Mouse (Mus musculus): Measurements from ENCODE around the gene Tm4sf5. TPM values are rescaled to one million over a fixed set of nuclear protein-coding genes. Genes with fewer than 3 reads are reported as not detected.
"Not testable (repeated sequence)": the region's sequence is repeated elsewhere in the genome, so short reads cannot be mapped to it uniquely, and the experiment has no call there.

Tm4sf5 gene
- polyA plus RNA-seq, 1 experiment from 2014 or later, result 65.0 TPM

GRCm38 (mm10) chr11:70511825-70512224 lies 6.8 kb downstream of the Tm4sf5 start:
- Histone ChIP-seq H3K4me2 (no peak overlapping the region), H3K27ac (no peak overlapping the region), H3K27me3 (replicated peaks) (no peaks in the 10 kb centered on the region), H3K4me3 (replicated peaks) (no peak overlapping the region), H3K36me3 (no peaks in the 10 kb centered on the region), H3K9ac (no peak overlapping the region), H3K4me1 (0 out of 2 replicates have a peak, but pooled peaks cover 3% of the 10 kb centered on the region), H3K9me3 (no peaks in the 10 kb centered on the region)
- ATAC-seq (ENCODE audit: insufficient read depth, low FRiP score, low read depth), result no peak
- WGBS, result 84% methylated on average over 7 of the region's 7 CpGs

GRCm38 (mm10) chr11:70512709-70513342 lies 7.8 kb downstream of the Tm4sf5 start:
- Histone ChIP-seq H3K36me3 (no peaks in the 10 kb centered on the region), H3K27ac (no peak overlapping the region), H3K27me3 (replicated peaks) (no peaks in the 10 kb centered on the region), H3K9me3 (no peaks in the 10 kb centered on the region), H3K4me1 (0 out of 2 replicates have a peak, but pooled peaks cover 3% of the 10 kb centered on the region), H3K9ac (no peak overlapping the region), H3K4me3 (replicated peaks) (no peak overlapping the region), H3K4me2 (no peak overlapping the region)
- 73% methylated on average over 7 of the region's 7 CpGs for WGBS
- ATAC-seq (ENCODE audit: insufficient read depth, low FRiP score, low read depth), result no peak

- Histone ChIP-seq H3K4me1 (0 out of 2 replicates have a peak, but pooled peaks cover 3% of the 10 kb centered on the region), H3K4me2 (no peak overlapping the region), H3K9me3 (no peaks in the 10 kb centered on the region), H3K36me3 (no peaks in the 10 kb centered on the region), H3K9ac (no peak overlapping the region), H3K27me3 (replicated peaks) (no peaks in the 10 kb centered on the region), H3K27ac (no peak overlapping the region), H3K4me3 (replicated peaks) (no peak overlapping the region)
- 60% methylated on average over 11 of the region's 11 CpGs for WGBS
- no peak for ATAC-seq (ENCODE audit: insufficient read depth, low FRiP score, low read depth)
These were observed 8.5 kb downstream of the Tm4sf5 start for GRCm38 (mm10) chr11:70513520-70513919.

- H3K36me3 ChIP-seq, result no peaks in the 10 kb centered on the region
- no peaks in the 10 kb centered on the region for H3K9me3 ChIP-seq
- H3K9ac ChIP-seq, result no peak within 1 kb of the TSS
- H3K4me2 ChIP-seq, result no peak within 1 kb of the TSS
- no peak within 1 kb of the TSS for H3K27ac ChIP-seq
- H3K4me1 ChIP-seq, result 0 out of 2 replicates have a peak, but pooled peaks cover 3% of the 10 kb centered on the region
- H3K4me3 ChIP-seq (replicated peaks), result no peak within 1 kb of the TSS
- ATAC-seq (ENCODE audit: insufficient read depth, low FRiP score, low read depth), result no peak
- WGBS, result 82% methylated on average over 7 of the region's 7 CpGs
- H3K27me3 ChIP-seq (replicated peaks), result no peaks in the 10 kb centered on the region
These were observed 9.2 kb downstream of the Tm4sf5 start, which contains the start of gene Vmo1 for GRCm38 (mm10) chr11:70514288-70514687. Gene Vmo1, minus strand, starts transcription at chr11:70514616.

- Histone ChIP-seq H3K4me3 (replicated peaks) (no peak overlapping the region), H3K9me3 (no peaks in the 10 kb centered on the region), H3K9ac (no peak overlapping the region), H3K27ac (no peak overlapping the region), H3K27me3 (replicated peaks) (no peaks in the 10 kb centered on the region), H3K4me1 (peaks cover 9% of the 10 kb centered on the region; the same call in 1 of the 2 replicates), H3K36me3 (no peaks in the 10 kb centered on the region), H3K4me2 (no peak overlapping the region)
- WGBS, result 19% methylated on average over 2 of the region's 2 CpGs
- no peak for ATAC-seq (ENCODE audit: insufficient read depth, low FRiP score, low read depth)
These were observed 11.3 kb downstream of the Tm4sf5 start for GRCm38 (mm10) chr11:70516352-70516751.

- Histone ChIP-seq H3K4me2 (no peak overlapping the region), H3K36me3 (no peaks in the 10 kb centered on the region), H3K27me3 (replicated peaks) (no peaks in the 10 kb centered on the region), H3K4me3 (replicated peaks) (no peak overlapping the region), H3K9ac (no peak overlapping the region), H3K9me3 (no peaks in the 10 kb centered on the region), H3K27ac (no peak overlapping the region), H3K4me1 (peaks cover 9% of the 10 kb centered on the region; the same call in 1 of the 2 replicates)
- ATAC-seq (ENCODE audit: insufficient read depth, low FRiP score, low read depth), result no peak
- WGBS, result 33% methylated on average over 1 of the region's 1 CpGs
These were observed 13.4 kb downstream of the Tm4sf5 start for GRCm38 (mm10) chr11:70518436-70518835.

- WGBS, result 74% methylated on average over 10 of the region's 10 CpGs
- peak within 1 kb of the TSS; percentile 57 for H3K4me2 ChIP-seq
- peak within 1 kb of the TSS; percentile 42 for H3K4me3 ChIP-seq (replicated peaks)
- no peaks in the 10 kb centered on the region for H3K9me3 ChIP-seq
- H3K27ac ChIP-seq, result peak within 1 kb of the TSS; percentile 78
- no peak for ATAC-seq (ENCODE audit: insufficient read depth, low FRiP score, low read depth)
- peaks cover 9% of the 10 kb centered on the region; the same call in 1 of the 2 replicates for H3K4me1 ChIP-seq
- H3K9ac ChIP-seq, result peak within 1 kb of the TSS; percentile 46
- no peaks in the 10 kb centered on the region for H3K36me3 ChIP-seq
- no peaks in the 10 kb centered on the region for H3K27me3 ChIP-seq (replicated peaks)
These were observed 13.9 kb downstream of the Tm4sf5 start, which contains the start of gene Gltpd2 for GRCm38 (mm10) chr11:70518923-70519322. Gene Gltpd2, plus strand, starts transcription at chr11:70519196.

- 15% methylated on average over 41 of the region's 41 CpGs for WGBS
- Histone ChIP-seq H3K9ac (peak overlapping the region; percentile 46), H3K4me3 (replicated peaks) (peak overlapping the region; percentile 42), H3K27me3 (replicated peaks) (no peaks in the 10 kb centered on the region), H3K4me1 (peaks cover 9% of the 10 kb centered on the region; the same call in 1 of the 2 replicates), H3K27ac (peak overlapping the region; percentile 78), H3K4me2 (peak overlapping the region; percentile 57), H3K9me3 (no peaks in the 10 kb centered on the region), H3K36me3 (no peaks in the 10 kb centered on the region)
- peak; percentile 38; the same call in 1 of the 2 replicates for ATAC-seq (ENCODE audit: insufficient read depth, low FRiP score, low read depth)
These were observed 15.2 kb downstream of the Tm4sf5 start for GRCm38 (mm10) chr11:70520178-70520769.

- peaks cover 21% of the 10 kb centered on the region for H3K4me1 ChIP-seq
- not testable (repeated sequence) for H3K9ac ChIP-seq; ATAC-seq (ENCODE audit: insufficient read depth, low FRiP score, low read depth); H3K4me2 ChIP-seq; H3K27ac ChIP-seq; H3K9me3 ChIP-seq; H3K27me3 ChIP-seq (replicated peaks); H3K4me3 ChIP-seq (replicated peaks)
- 86% methylated on average over 8 of the region's 8 CpGs for WGBS
- H3K36me3 ChIP-seq, result peaks cover 21% of the 10 kb centered on the region
These were observed 18.4 kb downstream of the Tm4sf5 start for GRCm38 (mm10) chr11:70523306-70523989.

- Histone ChIP-seq H3K36me3 (peaks cover 22% of the 10 kb centered on the region), H3K27ac (no peak overlapping the region), H3K4me1 (peaks cover 17% of the 10 kb centered on the region), H3K9me3 (no peaks in the 10 kb centered on the region), H3K4me3 (replicated peaks) (peak overlapping the region; percentile 75), H3K4me2 (peak overlapping the region; percentile 53), H3K27me3 (replicated peaks) (no peaks in the 10 kb centered on the region), H3K9ac (no peak overlapping the region)
- ATAC-seq (ENCODE audit: insufficient read depth, low FRiP score, low read depth), result 0 out of 2 replicates have a peak, but pooled peaks have one; percentile 5
- WGBS, result 2% methylated on average over 8 of the region's 8 CpGs
These were observed 19.7 kb downstream of the Tm4sf5 start for GRCm38 (mm10) chr11:70524782-70525181.

GRCm38 (mm10) chr11:70525184-70525678 lies 20.2 kb downstream of the Tm4sf5 start, which contains the start of gene Psmb6:
Gene Psmb6, plus strand, starts transcription at chr11:70525367.
- Histone ChIP-seq H3K27me3 (replicated peaks) (no peaks in the 10 kb centered on the region), H3K4me1 (peaks cover 13% of the 10 kb centered on the region), H3K36me3 (peaks cover 22% of the 10 kb centered on the region), H3K9me3 (no peaks in the 10 kb centered on the region), H3K4me3 (replicated peaks) (peak within 1 kb of the TSS; percentile 75), H3K9ac (peak within 1 kb of the TSS; percentile 56; the same call in 1 of the 2 replicates), H3K27ac (no peak within 1 kb of the TSS), H3K4me2 (peak within 1 kb of the TSS; percentile 74)
- WGBS, result under 1% methylated on average over 25 of the region's 26 CpGs
- peak; percentile 93 for ATAC-seq (ENCODE audit: insufficient read depth, low FRiP score, low read depth)

All from stomach, embryonic 15.5 days (tissue).